Mouse (Mus musculus) sigmoid colon, adult 10 weeks (tissue): ENCODE data around the gene Med6. TPM values are rescaled to one million over a fixed set of nuclear protein-coding genes. Genes with fewer than 3 reads are reported as not detected.

Experiments
- polyA plus RNA-seq: library from polyadenylated mRNA; stranded (reverse); fragments of 350-450 nt; fragmentation: Illumina TruSeq; extraction: RNeasy Lipid Tissue Mini Kit (QIAGEN cat#74804); gene quantifications from one replicate; pipeline ENCODE4 v1.2.3, GENCODE M21; 2014; ENCODE audit warnings: low read depth, low replicate concordance

Gene Med6
- polyA plus RNA-seq: 83.3 TPM

GRCm38 (mm10) chr12:81594902-81595671, at the start of gene Med6:
Gene Med6 (minus strand): TSS chr12:81595008.

GRCm38 (mm10) chr12:81630915-81631660, 36.3 kb upstream of the Med6 start, which contains the start of gene Ttc9:
Gene Ttc9 (plus strand): TSS chr12:81631249.

GRCm38 (mm10) chr12:81568374-81568773, 26.4 kb downstream of the Med6 start, which contains the start of gene Adam21:
Gene Adam21 (minus strand): TSS chr12:81568474.

GRCm38 (mm10) chr12:81532316-81533028, 62.3 kb downstream of the Med6 start, which contains the start of the genes Gm20498 and Synj2bp:
Gene Gm20498 (minus strand): TSS chr12:81532905.
Gene Synj2bp (minus strand): TSS chr12:81532911.

Other genes with a start within 250 kb of the Med6 start
- 4.5 TPM for gene Gm4787, start 215.5 kb downstream of the Med6 start, polyA plus RNA-seq
- gene Adam4, start 173.1 kb downstream of the Med6 start, polyA plus RNA-seq: 3.7 TPM
- gene Cox16, start 109.9 kb downstream of the Med6 start, polyA plus RNA-seq: 258 TPM
- gene Gm20498, start 62.1 kb downstream of the Med6 start, polyA plus RNA-seq: 10.2 TPM
- gene Synj2bp, start 62.1 kb downstream of the Med6 start, polyA plus RNA-seq: 232 TPM
- not detected for gene Adam21, start 26.5 kb downstream of the Med6 start, polyA plus RNA-seq
- 1.2 TPM for gene Ttc9, start 36.2 kb upstream of the Med6 start, polyA plus RNA-seq
- 1.3 TPM for gene Map3k9, start 186.2 kb upstream of the Med6 start, polyA plus RNA-seq